Mouse (Mus musculus) brain, embryonic 14.5 days (tissue): ENCODE measurements at regions not wholly inside any gene's neighbourhood (a gene's known extent, or its start where the extent isn't known, plus 50 kb on each side); places are given as distances from the start of the nearest gene placed in this dataset.

Experiments
- CTCF ChIP-seq: fragments of 200-500 bp; IDR thresholded peaks from 2 replicates; pipeline ENCODE4 v1.5.1; 2012; ENCODE audit warnings: inconsistent platforms, mild to moderate bottlenecking, moderate library complexity, borderline replicate concordance; ENCODE audit not compliant: insufficient read depth, insufficient read length; ENCODE audit errors: extremely low read depth
- POLR2A ChIP-seq: fragments of 200-500 bp; IDR thresholded peaks from 2 replicates; pipeline ENCODE4 v1.6.1; 2012; ENCODE audit warnings: mild to moderate bottlenecking, inconsistent platforms, borderline replicate concordance; ENCODE audit not compliant: poor library complexity, insufficient read depth, insufficient read length, severe bottlenecking; ENCODE audit errors: extremely low read depth

DNA sequence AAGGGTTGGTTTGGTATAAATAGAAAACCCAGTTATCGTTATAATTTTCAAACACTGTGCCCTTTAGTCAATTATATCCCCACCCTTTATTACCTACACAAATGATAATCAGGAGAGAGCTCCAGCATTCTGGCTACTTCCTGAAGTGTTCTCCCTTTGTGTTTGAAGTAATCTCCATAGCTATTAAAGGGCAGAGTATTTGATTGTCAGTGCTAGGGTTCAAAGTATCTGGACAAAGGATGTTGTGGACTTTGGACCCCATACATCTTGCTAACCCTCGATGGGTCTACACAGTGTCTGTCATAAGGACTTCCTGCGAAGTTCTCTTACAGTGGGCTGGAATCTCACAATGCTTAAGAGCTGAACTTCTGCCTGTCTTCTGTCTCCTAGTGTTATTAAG lies 720.3 kb upstream of the Tbl1xr1 start:
- TF ChIP-seq CTCF (no peak), POLR2A (no peak)
